Mouse (Mus musculus): ENCODE measurements around the gene Dock3.

- TF ChIP-seq GATA1 (IDR thresholded peaks at IDR 0.05; ENCODE audit: borderline replicate concordance, low read length) (no peak), FLI1 (IDR thresholded peaks at IDR 0.05; ENCODE audit: low read length) (no peak)
These were observed 144.2 kb downstream of the Dock3 start for GRCm38 (mm10) chr9:107087531-107087930.

Data from megakaryocyte, embryonic 14.5 days (primary cell).